Mouse (Mus musculus): Measurements from ENCODE around the gene Ak1. TPM values are rescaled to one million over a fixed set of nuclear protein-coding genes. Genes with fewer than 3 reads are reported as not detected.

The Ak1 gene
- total RNA-seq, 1 experiment: 90.8 TPM

DNA sequence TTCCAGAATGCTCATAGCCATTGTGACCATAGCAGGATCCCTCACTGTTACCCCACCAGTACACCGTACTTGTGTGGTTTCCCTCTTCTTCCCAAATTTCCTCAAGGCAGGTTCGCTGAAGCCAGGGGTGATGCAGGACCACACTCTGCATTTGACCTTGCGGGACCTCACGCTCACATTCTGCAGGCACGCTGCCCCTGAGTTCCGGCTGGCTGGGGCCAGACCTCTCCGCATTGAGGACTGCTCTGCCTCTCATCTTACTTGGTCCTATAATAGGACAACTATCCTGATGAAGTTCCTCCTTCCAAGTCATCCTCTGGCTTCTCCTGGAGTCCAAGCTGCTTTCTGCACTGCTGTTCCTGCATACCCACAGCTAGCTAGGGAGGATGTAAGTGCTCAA, 15.1 kb downstream of the Ak1 start:
- in situ Hi-C loops (cut with MboI; ENCODE audit: low sequenced_read_pairs in 2 of 2, unreplicated experiment in 2 of 2): no loop called here
- Histone ChIP-seq H3K9me3 (ENCODE audit: control insufficient read depth, insufficient read depth, low read depth, low read length) (no peaks in the 10 kb centered on the region), H3K9ac (ENCODE audit: insufficient read depth, low read depth, low read length, poor library complexity, severe bottlenecking) (no peak overlapping the region), H3K27ac (ENCODE audit: insufficient read depth, low read depth, low read length, poor library complexity, severe bottlenecking) (no peak overlapping the region), H3K4me3 (ENCODE audit: insufficient read depth in 1 of 2, low read depth in 1 of 2, low read length in 2 of 2, poor library complexity in 1 of 2, severe bottlenecking in 1 of 2) (no peak overlapping the region), H3K36me3 (ENCODE audit: control insufficient read depth, insufficient read depth, low read length, poor library complexity, severe bottlenecking) (peaks cover 24% of the 10 kb centered on the region), H3K4me1 (ENCODE audit: control insufficient read depth in 2 of 2, insufficient read depth in 2 of 2, low read length in 2 of 2, poor library complexity in 1 of 2) (peaks cover 0 to 8% of the 10 kb centered on the region in 2 experiments; a peak in 2 of 4 replicates)
- no peak for DNase-seq (ENCODE audit: low read depth, low spot score)
- TF ChIP-seq ZNF384 (IDR thresholded peaks at IDR 0.05; ENCODE audit: low read depth, low read length) (no peak), HCFC1 (IDR thresholded peaks at IDR 0.05; ENCODE audit: borderline replicate concordance, insufficient read depth, low read length) (no peak), ZC3H11A (IDR thresholded peaks at IDR 0.05; ENCODE audit: borderline replicate concordance, low read depth, low read length) (no peak), MAFK (IDR thresholded peaks at IDR 0.05; ENCODE audit: insufficient read depth, low read depth, low read length) (no peak), CHD2 (IDR thresholded peaks at IDR 0.05; ENCODE audit: low read depth, low read length) (no peak)

DNA sequence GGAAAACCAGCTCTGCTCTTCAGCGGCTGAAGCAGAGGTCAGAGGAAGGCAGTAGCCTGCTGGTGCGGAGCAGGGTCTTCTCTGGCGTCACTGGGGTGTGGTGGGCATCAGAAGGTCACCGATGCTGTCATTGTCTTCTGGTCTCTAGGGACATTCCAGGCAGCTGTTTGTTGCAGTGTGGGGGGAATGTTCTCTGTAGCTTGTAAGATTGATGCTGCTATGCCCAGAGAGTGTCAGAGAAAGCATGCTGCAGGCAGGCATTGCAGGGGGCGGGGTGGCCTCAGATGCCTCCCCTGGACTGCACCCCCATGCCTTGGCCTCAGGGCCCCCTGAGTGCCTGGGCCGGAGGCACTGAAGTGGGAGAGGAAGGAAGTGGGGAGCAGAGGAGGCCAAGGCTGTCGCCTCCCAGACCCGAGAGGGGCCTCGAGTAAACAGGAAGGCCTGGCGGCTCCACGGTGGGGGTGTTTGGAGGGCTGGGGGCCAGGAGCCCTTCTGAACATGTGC, 16.3 kb downstream of the Ak1 start:
- Histone ChIP-seq H3K9me3 (ENCODE audit: control insufficient read depth, insufficient read depth, low read depth, low read length) (no peaks in the 10 kb centered on the region), H3K36me3 (ENCODE audit: control insufficient read depth, insufficient read depth, low read length, poor library complexity, severe bottlenecking) (peaks cover 17% of the 10 kb centered on the region), H3K9ac (ENCODE audit: insufficient read depth, low read depth, low read length, poor library complexity, severe bottlenecking) (peak overlapping the region; percentile 9), H3K4me3 (ENCODE audit: insufficient read depth in 1 of 2, low read depth in 1 of 2, low read length in 2 of 2, poor library complexity in 1 of 2, severe bottlenecking in 1 of 2) (peak overlapping the region in 1 of 2 experiments; percentile 2; a peak in 2 of 4 replicates), H3K4me1 (ENCODE audit: control insufficient read depth in 2 of 2, insufficient read depth in 2 of 2, low read length in 2 of 2, poor library complexity in 1 of 2) (peaks cover 0 to 8% of the 10 kb centered on the region in 2 experiments; a peak in 2 of 4 replicates), H3K27ac (ENCODE audit: insufficient read depth, low read depth, low read length, poor library complexity, severe bottlenecking) (no peak overlapping the region)
- TF ChIP-seq CHD2 (IDR thresholded peaks at IDR 0.05; ENCODE audit: low read depth, low read length): no peak
- TF ChIP-seq ZNF384 (IDR thresholded peaks at IDR 0.05; ENCODE audit: low read depth, low read length): no peak
- TF ChIP-seq MAFK (IDR thresholded peaks at IDR 0.05; ENCODE audit: insufficient read depth, low read depth, low read length): no peak
- TF ChIP-seq ZC3H11A (IDR thresholded peaks at IDR 0.05; ENCODE audit: borderline replicate concordance, low read depth, low read length): no peak
- TF ChIP-seq HCFC1 (IDR thresholded peaks at IDR 0.05; ENCODE audit: borderline replicate concordance, insufficient read depth, low read length): no peak
- no peak for DNase-seq (ENCODE audit: low read depth, low spot score)
- in situ Hi-C loops (cut with MboI; ENCODE audit: low sequenced_read_pairs in 2 of 2, unreplicated experiment in 2 of 2): no loop called here

DNA sequence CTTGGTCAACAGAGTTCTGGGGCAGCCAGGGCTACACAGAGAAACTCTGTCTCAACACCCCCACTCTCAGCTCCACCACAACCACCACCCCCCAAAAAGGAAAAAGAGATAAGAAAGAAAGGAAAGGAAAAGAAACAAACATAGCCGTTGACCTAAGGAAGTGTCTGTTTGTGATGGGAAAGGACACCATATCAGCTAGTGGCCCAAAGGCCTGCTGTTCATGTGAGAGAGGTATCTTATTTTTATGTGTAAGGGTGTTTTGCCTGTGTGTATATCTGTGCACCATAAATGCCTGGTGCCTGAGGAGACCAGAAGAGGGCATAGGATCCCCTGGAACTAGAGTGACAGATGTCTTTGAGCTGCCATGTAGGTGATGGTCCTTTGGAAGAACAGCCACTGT, 18.1 kb downstream of the Ak1 start:
- no peak overlapping the region for H3K27ac ChIP-seq (ENCODE audit: insufficient read depth, low read depth, low read length, poor library complexity, severe bottlenecking)
- TF ChIP-seq ZNF384 (IDR thresholded peaks at IDR 0.05; ENCODE audit: low read depth, low read length): no peak
- TF ChIP-seq HCFC1 (IDR thresholded peaks at IDR 0.05; ENCODE audit: borderline replicate concordance, insufficient read depth, low read length): no peak
- TF ChIP-seq CHD2 (IDR thresholded peaks at IDR 0.05; ENCODE audit: low read depth, low read length): no peak
- TF ChIP-seq ZC3H11A (IDR thresholded peaks at IDR 0.05; ENCODE audit: borderline replicate concordance, low read depth, low read length): no peak
- TF ChIP-seq MAFK (IDR thresholded peaks at IDR 0.05; ENCODE audit: insufficient read depth, low read depth, low read length): no peak
- in situ Hi-C loops (cut with MboI; ENCODE audit: low sequenced_read_pairs in 2 of 2, unreplicated experiment in 2 of 2): no loop called here

DNA sequence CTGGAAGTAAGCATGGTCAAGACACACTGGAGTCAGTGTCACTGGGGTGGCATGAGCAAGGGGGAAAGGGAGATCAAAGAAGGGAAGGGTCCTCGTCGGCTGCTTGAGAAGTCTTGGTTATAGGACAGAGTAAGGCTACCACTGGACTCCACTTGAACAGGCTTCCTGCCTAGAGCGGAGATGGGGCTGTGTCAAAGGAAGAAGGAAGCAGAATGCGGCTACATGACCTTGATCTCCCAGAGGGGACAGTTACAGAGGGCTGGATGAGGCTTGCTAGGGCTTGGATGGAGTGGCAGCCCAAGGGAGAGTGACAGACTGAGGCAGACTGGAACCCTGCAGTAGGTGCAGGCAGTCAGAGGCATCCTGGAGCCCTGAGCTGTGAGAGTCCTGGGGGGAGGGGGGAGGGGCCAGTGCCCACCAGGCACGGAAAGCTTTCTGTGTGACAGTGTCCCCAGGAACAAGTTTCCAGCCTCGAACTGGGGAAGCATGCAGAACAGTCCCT, 19.0 kb downstream of the Ak1 start:
- Histone ChIP-seq H3K9me3 (ENCODE audit: control insufficient read depth, insufficient read depth, low read depth, low read length) (no peaks in the 10 kb centered on the region), H3K9ac (ENCODE audit: insufficient read depth, low read depth, low read length, poor library complexity, severe bottlenecking) (no peak overlapping the region), H3K36me3 (ENCODE audit: control insufficient read depth, insufficient read depth, low read length, poor library complexity, severe bottlenecking) (no peaks in the 10 kb centered on the region; the same call in 1 of the 2 replicates), H3K27ac (ENCODE audit: insufficient read depth, low read depth, low read length, poor library complexity, severe bottlenecking) (no peak overlapping the region), H3K4me1 (ENCODE audit: control insufficient read depth in 2 of 2, insufficient read depth in 2 of 2, low read length in 2 of 2, poor library complexity in 1 of 2) (peaks cover 0 to 11% of the 10 kb centered on the region in 2 experiments; a peak in 2 of 4 replicates), H3K4me3 (ENCODE audit: insufficient read depth in 1 of 2, low read depth in 1 of 2, low read length in 2 of 2, poor library complexity in 1 of 2, severe bottlenecking in 1 of 2) (no peak overlapping the region)
- TF ChIP-seq CHD2 (IDR thresholded peaks at IDR 0.05; ENCODE audit: low read depth, low read length) (no peak), HCFC1 (IDR thresholded peaks at IDR 0.05; ENCODE audit: borderline replicate concordance, insufficient read depth, low read length) (no peak), ZC3H11A (IDR thresholded peaks at IDR 0.05; ENCODE audit: borderline replicate concordance, low read depth, low read length) (no peak), MAFK (IDR thresholded peaks at IDR 0.05; ENCODE audit: insufficient read depth, low read depth, low read length) (no peak), ZNF384 (IDR thresholded peaks at IDR 0.05; ENCODE audit: low read depth, low read length) (no peak)
- DNase-seq (ENCODE audit: low read depth, low spot score): no peak
- in situ Hi-C loops (cut with MboI; ENCODE audit: low sequenced_read_pairs in 2 of 2, unreplicated experiment in 2 of 2): no loop called here

More for the DNA sequence above, 18.1 kb downstream of the Ak1 start:
- no peak overlapping the region for H3K9ac ChIP-seq (ENCODE audit: insufficient read depth, low read depth, low read length, poor library complexity, severe bottlenecking)
- peaks cover 0 to 8% of the 10 kb centered on the region in 2 experiments; a peak in 2 of 4 replicates for H3K4me1 ChIP-seq (ENCODE audit: control insufficient read depth in 2 of 2, insufficient read depth in 2 of 2, low read length in 2 of 2, poor library complexity in 1 of 2)
- DNase-seq (ENCODE audit: low read depth, low spot score): no peak
- no peak overlapping the region for H3K4me3 ChIP-seq (ENCODE audit: insufficient read depth in 1 of 2, low read depth in 1 of 2, low read length in 2 of 2, poor library complexity in 1 of 2, severe bottlenecking in 1 of 2)
- no peaks in the 10 kb centered on the region for H3K9me3 ChIP-seq (ENCODE audit: control insufficient read depth, insufficient read depth, low read depth, low read length)
- H3K36me3 ChIP-seq (ENCODE audit: control insufficient read depth, insufficient read depth, low read length, poor library complexity, severe bottlenecking): peaks cover 2% of the 10 kb centered on the region; the same call in 1 of the 2 replicates

All from ES-E14 (cell line).